Mouse (Mus musculus): Measurements from ENCODE around the gene Stab2. TPM values are rescaled to one million over a fixed set of nuclear protein-coding genes. Genes with fewer than 3 reads are reported as not detected.

Gene Stab2
- polyA plus RNA-seq, 1 experiment from 2014 or later = 6.3 TPM

DNA sequence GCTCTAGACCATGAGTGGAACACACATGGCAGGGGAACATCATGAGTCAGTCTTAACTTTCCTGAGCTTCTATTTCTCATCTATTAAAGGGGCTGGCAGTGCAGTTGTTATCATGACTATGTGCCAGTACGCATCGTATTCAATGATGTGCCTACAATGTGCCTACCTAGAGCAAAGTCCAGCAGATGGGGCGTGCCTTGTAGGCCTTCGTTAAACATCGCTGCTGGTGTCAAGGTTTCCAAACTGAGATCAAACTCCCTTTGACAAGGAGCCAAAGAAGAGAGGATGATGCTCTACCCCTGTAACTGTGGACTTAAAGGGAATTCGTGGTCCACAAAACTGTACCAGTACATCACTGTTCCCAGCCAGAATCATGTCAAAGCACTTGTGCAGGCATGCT lies 145.3 kb downstream of the Stab2 start:
- H3K9ac ChIP-seq (ENCODE audit: low read length) = no peak overlapping the region
- 83% methylated on average over 6 of the region's 6 CpGs for WGBS
- no peaks in the 10 kb centered on the region for H3K9me3 ChIP-seq (replicated peaks; ENCODE audit: control insufficient read depth, low read length)

DNA sequence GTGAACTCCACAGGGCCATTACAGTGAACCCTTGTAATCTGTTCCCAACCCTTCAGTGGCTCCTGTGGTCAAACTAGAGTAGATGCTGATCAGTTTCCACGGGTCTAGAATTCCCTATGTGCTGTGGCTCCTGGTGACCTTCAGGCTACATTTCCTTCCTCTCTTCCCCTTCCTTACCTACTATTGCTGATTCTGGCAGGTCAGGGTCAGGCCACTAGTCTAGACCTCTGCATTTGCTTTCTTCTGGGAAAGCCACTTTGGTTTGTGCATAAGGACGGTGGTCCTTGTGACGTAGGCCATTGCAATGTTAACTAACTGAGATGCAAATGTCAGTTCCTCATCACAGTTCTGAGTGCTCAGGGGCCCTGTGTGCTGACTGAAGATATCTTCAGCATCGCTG lies 147.4 kb downstream of the Stab2 start:
- WGBS = 77% methylated on average over 4 of the region's 4 CpGs
- Histone ChIP-seq H3K27me3 (ENCODE audit: control insufficient read depth, insufficient read depth, low read length) (no peaks in the 10 kb centered on the region), H3K9me3 (replicated peaks; ENCODE audit: control insufficient read depth, low read length) (no peaks in the 10 kb centered on the region), H3K9ac (ENCODE audit: low read length) (no peak overlapping the region), H3K27ac (ENCODE audit: low read length) (no peak overlapping the region), H3K36me3 (ENCODE audit: control insufficient read depth, insufficient read depth, low read length) (no peaks in the 10 kb centered on the region), H3K4me1 (ENCODE audit: control insufficient read depth, insufficient read depth, low read length) (no peaks in the 10 kb centered on the region), H3K4me3 (replicated peaks; ENCODE audit: low read length) (no peak overlapping the region), H3K4me2 (ENCODE audit: low read depth, low read length) (no peak overlapping the region)
- no peak for ATAC-seq (ENCODE audit: insufficient read depth, low FRiP score)

More for the DNA sequence above, 145.3 kb downstream of the Stab2 start:
- H3K4me1 ChIP-seq (ENCODE audit: control insufficient read depth, insufficient read depth, low read length) = no peaks in the 10 kb centered on the region
- no peaks in the 10 kb centered on the region for H3K27me3 ChIP-seq (ENCODE audit: control insufficient read depth, insufficient read depth, low read length)
- H3K4me2 ChIP-seq (ENCODE audit: low read depth, low read length) = no peak overlapping the region
- H3K27ac ChIP-seq (ENCODE audit: low read length) = no peak overlapping the region
- no peak for ATAC-seq (ENCODE audit: insufficient read depth, low FRiP score)
- H3K4me3 ChIP-seq (replicated peaks; ENCODE audit: low read length) = no peak overlapping the region
- H3K36me3 ChIP-seq (ENCODE audit: control insufficient read depth, insufficient read depth, low read length) = no peaks in the 10 kb centered on the region

DNA sequence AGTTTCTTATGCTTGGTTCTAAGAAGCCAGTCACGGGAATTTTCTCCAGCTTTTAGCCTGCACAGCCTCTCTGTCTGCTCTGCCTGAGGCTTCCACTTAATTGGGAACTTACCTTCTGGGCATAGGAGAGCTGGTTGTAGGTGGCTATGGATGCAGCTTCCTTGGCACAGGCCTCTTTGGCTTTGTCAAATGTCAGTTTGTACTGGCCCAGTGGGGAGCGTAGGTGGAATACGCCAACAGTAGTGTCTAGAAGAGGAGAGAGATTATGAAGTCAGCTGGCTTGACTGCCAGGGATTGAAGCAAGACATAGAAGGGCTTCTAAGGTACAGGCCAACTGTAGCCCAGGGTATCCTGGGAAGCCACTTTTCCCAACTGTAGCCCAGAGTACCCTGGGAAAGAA lies 154.4 kb downstream of the Stab2 start:
- no peaks in the 10 kb centered on the region for H3K4me1 ChIP-seq (ENCODE audit: control insufficient read depth, insufficient read depth, low read length)
- no peaks in the 10 kb centered on the region for H3K36me3 ChIP-seq (ENCODE audit: control insufficient read depth, insufficient read depth, low read length)
- WGBS = 89% methylated on average over 3 of the region's 3 CpGs
- no peaks in the 10 kb centered on the region for H3K9me3 ChIP-seq (replicated peaks; ENCODE audit: control insufficient read depth, low read length)
- no peak overlapping the region for H3K4me3 ChIP-seq (replicated peaks; ENCODE audit: low read length)
- no peak overlapping the region for H3K4me2 ChIP-seq (ENCODE audit: low read depth, low read length)
- no peak overlapping the region for H3K27ac ChIP-seq (ENCODE audit: low read length)
- H3K9ac ChIP-seq (ENCODE audit: low read length) = no peak overlapping the region
- H3K27me3 ChIP-seq (ENCODE audit: control insufficient read depth, insufficient read depth, low read length) = peaks cover 8% of the 10 kb centered on the region; the same call in 1 of the 2 replicates
- ATAC-seq (ENCODE audit: insufficient read depth, low FRiP score) = no peak

DNA sequence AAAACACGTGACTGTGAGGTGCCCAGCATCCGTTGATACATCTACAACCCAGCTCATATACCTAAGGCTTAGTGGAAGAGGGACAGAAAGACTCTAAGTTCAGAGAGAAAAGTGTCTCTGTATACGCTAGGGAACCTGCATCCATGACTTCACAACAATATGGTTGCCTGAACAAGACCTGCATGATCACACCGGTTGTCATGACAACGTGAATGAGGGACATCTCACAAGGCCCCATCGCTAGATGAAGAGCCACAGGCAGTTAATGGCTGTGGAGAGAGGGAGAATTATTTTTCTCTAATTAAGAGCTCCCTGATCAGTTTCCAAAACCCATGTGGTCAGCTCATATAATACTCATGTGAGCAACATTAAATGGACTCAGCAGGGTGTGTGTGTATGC lies 155.7 kb downstream of the Stab2 start:
- no peak for ATAC-seq (ENCODE audit: insufficient read depth, low FRiP score)
- 80% methylated on average over 6 of the region's 6 CpGs for WGBS
- H3K9ac ChIP-seq (ENCODE audit: low read length) = no peak overlapping the region

DNA sequence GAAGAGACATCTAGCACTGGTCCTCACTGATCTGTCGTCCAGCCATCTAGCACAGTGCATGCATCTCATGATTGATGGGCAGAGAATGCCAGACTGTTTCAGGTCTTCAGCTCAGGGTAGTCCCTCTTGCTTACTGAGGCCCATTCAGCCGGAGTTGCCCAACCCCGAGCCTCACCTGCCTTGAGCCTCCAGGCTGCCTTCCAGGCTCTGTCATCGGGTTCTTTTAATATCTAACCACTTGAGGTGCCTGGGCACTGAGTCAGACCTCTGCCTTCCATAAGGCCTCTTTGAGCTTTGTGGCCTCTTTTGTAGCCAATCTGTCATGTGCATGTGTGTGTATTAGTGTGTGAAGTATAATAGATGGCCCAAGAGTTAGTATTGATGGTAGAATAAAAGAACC lies 158.3 kb downstream of the Stab2 start:
- no peak for ATAC-seq (ENCODE audit: insufficient read depth, low FRiP score)
- H3K9ac ChIP-seq (ENCODE audit: low read length) = no peak overlapping the region
- WGBS = 75% methylated on average over 4 of the region's 4 CpGs
- no peak overlapping the region for H3K27ac ChIP-seq (ENCODE audit: low read length)
- H3K9me3 ChIP-seq (replicated peaks; ENCODE audit: control insufficient read depth, low read length) = no peaks in the 10 kb centered on the region
- no peak overlapping the region for H3K4me2 ChIP-seq (ENCODE audit: low read depth, low read length)
- no peaks in the 10 kb centered on the region for H3K4me1 ChIP-seq (ENCODE audit: control insufficient read depth, insufficient read depth, low read length)
- H3K4me3 ChIP-seq (replicated peaks; ENCODE audit: low read length) = no peak overlapping the region
- peaks cover 8% of the 10 kb centered on the region; the same call in 1 of the 2 replicates for H3K27me3 ChIP-seq (ENCODE audit: control insufficient read depth, insufficient read depth, low read length)
- H3K36me3 ChIP-seq (ENCODE audit: control insufficient read depth, insufficient read depth, low read length) = no peaks in the 10 kb centered on the region

More for the DNA sequence above, 155.7 kb downstream of the Stab2 start:
- Histone ChIP-seq H3K27ac (ENCODE audit: low read length) (no peak overlapping the region), H3K4me1 (ENCODE audit: control insufficient read depth, insufficient read depth, low read length) (no peaks in the 10 kb centered on the region), H3K9me3 (replicated peaks; ENCODE audit: control insufficient read depth, low read length) (no peaks in the 10 kb centered on the region), H3K27me3 (ENCODE audit: control insufficient read depth, insufficient read depth, low read length) (peaks cover 8% of the 10 kb centered on the region; the same call in 1 of the 2 replicates), H3K36me3 (ENCODE audit: control insufficient read depth, insufficient read depth, low read length) (no peaks in the 10 kb centered on the region), H3K4me3 (replicated peaks; ENCODE audit: low read length) (no peak overlapping the region), H3K4me2 (ENCODE audit: low read depth, low read length) (no peak overlapping the region)

DNA sequence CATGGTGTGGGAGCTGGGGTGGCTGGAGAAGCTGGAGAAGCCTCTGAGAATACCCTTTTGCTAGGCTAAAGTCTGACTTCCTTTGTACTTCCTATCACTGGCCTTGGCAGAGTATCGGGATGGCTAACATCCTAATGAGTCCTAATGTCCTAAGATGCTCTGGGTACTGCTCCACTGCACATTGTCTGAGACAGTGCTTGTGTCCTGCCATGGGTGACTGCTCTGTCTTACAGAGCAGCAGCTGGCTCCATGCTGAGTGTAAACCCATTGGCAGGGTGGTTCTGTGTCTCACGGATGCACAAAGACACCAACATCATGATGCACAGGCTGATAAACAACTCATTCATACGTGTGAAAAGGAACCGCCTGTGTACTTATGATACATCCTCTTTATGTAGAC lies 158.7 kb downstream of the Stab2 start:
- Histone ChIP-seq H3K9ac (ENCODE audit: low read length) (no peak overlapping the region), H3K36me3 (ENCODE audit: control insufficient read depth, insufficient read depth, low read length) (no peaks in the 10 kb centered on the region), H3K4me2 (ENCODE audit: low read depth, low read length) (no peak overlapping the region), H3K27ac (ENCODE audit: low read length) (no peak overlapping the region), H3K9me3 (replicated peaks; ENCODE audit: control insufficient read depth, low read length) (no peaks in the 10 kb centered on the region), H3K27me3 (ENCODE audit: control insufficient read depth, insufficient read depth, low read length) (peaks cover 8% of the 10 kb centered on the region; the same call in 1 of the 2 replicates), H3K4me3 (replicated peaks; ENCODE audit: low read length) (no peak overlapping the region), H3K4me1 (ENCODE audit: control insufficient read depth, insufficient read depth, low read length) (no peaks in the 10 kb centered on the region)
- no peak for ATAC-seq (ENCODE audit: insufficient read depth, low FRiP score)
- 86% methylated on average over 4 of the region's 4 CpGs for WGBS

DNA sequence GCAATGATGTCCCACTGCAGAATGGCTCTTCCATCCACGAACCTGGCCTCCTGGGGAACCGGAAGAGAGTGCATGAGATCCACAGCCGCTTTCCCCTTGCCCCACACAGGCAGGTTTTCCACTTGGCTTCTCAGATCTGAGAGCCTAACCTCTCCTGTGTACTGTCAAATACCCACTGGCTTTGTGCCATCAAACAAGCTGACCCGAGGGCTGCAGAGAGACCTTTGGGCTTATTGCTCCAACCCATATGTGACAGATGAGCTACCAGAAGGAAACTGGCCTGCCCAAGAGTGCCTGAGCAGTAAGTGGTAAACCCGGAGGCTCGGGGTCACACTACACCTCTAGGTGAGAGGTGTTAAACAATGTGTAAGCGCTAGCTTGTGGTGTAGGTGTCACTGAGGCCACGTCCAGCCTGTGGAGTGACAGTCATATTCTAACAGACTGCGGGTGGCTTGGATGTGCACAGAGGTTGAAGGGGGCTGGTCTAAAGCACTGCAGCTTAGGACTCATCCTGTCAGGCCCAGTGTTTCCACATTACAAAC lies 160.8 kb downstream of the Stab2 start:
- H3K4me1 ChIP-seq (ENCODE audit: control insufficient read depth, insufficient read depth, low read length) = no peaks in the 10 kb centered on the region
- ATAC-seq (ENCODE audit: insufficient read depth, low FRiP score) = no peak
- H3K4me3 ChIP-seq (replicated peaks; ENCODE audit: low read length) = no peak overlapping the region
- H3K9me3 ChIP-seq (replicated peaks; ENCODE audit: control insufficient read depth, low read length) = no peaks in the 10 kb centered on the region
- no peak overlapping the region for H3K4me2 ChIP-seq (ENCODE audit: low read depth, low read length)
- no peak overlapping the region for H3K9ac ChIP-seq (ENCODE audit: low read length)
- H3K27me3 ChIP-seq (ENCODE audit: control insufficient read depth, insufficient read depth, low read length) = peaks cover 8% of the 10 kb centered on the region; the same call in 1 of the 2 replicates
- H3K36me3 ChIP-seq (ENCODE audit: control insufficient read depth, insufficient read depth, low read length) = no peaks in the 10 kb centered on the region
- WGBS = 64% methylated on average over 9 of the region's 9 CpGs
- H3K27ac ChIP-seq (ENCODE audit: low read length) = no peak overlapping the region

GRCm38 (mm10) chr10:86842659-86843058 lies 165.2 kb downstream of the Stab2 start:
- Histone ChIP-seq H3K4me1 (ENCODE audit: control insufficient read depth, insufficient read depth, low read length) (no peaks in the 10 kb centered on the region), H3K4me2 (ENCODE audit: low read depth, low read length) (no peak overlapping the region), H3K27ac (ENCODE audit: low read length) (no peak overlapping the region), H3K9ac (ENCODE audit: low read length) (no peak overlapping the region), H3K9me3 (replicated peaks; ENCODE audit: control insufficient read depth, low read length) (no peaks in the 10 kb centered on the region), H3K36me3 (ENCODE audit: control insufficient read depth, insufficient read depth, low read length) (no peaks in the 10 kb centered on the region), H3K4me3 (replicated peaks; ENCODE audit: low read length) (no peak overlapping the region), H3K27me3 (ENCODE audit: control insufficient read depth, insufficient read depth, low read length) (no peaks in the 10 kb centered on the region)
- ATAC-seq (ENCODE audit: insufficient read depth, low FRiP score) = no peak
- 55% methylated on average over 5 of the region's 5 CpGs for WGBS

DNA sequence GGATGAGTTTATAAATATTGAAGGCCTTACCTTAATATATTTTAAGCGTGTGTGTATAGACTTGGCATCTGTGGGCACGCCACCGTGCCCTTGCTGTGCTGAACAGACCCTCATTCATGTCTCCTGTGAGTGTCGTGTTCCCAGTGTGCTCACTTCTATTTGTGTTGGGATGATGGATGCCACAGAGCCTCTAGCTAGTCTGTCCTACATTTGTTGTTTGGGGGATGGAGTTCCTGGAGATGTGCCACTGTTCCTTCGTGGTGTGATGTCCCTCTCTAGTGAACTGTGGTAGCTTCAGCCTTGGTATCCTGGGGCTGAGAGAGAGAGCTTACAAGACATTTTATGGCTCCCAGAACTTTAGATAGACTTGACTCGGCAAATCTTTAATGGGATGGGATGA lies 169.0 kb downstream of the Stab2 start:
- 81% methylated on average over 6 of the region's 6 CpGs for WGBS
- no peak for ATAC-seq (ENCODE audit: insufficient read depth, low FRiP score)
- peaks cover 3% of the 10 kb centered on the region; the same call in 1 of the 2 replicates for H3K36me3 ChIP-seq (ENCODE audit: control insufficient read depth, insufficient read depth, low read length)
- no peak overlapping the region for H3K27ac ChIP-seq (ENCODE audit: low read length)
- no peak overlapping the region for H3K4me2 ChIP-seq (ENCODE audit: low read depth, low read length)
- H3K4me3 ChIP-seq (replicated peaks; ENCODE audit: low read length) = no peak overlapping the region
- no peaks in the 10 kb centered on the region for H3K4me1 ChIP-seq (ENCODE audit: control insufficient read depth, insufficient read depth, low read length)
- no peak overlapping the region for H3K9ac ChIP-seq (ENCODE audit: low read length)
- no peaks in the 10 kb centered on the region for H3K9me3 ChIP-seq (replicated peaks; ENCODE audit: control insufficient read depth, low read length)
- no peaks in the 10 kb centered on the region for H3K27me3 ChIP-seq (ENCODE audit: control insufficient read depth, insufficient read depth, low read length)

Measured in stomach, embryonic 16.5 days (tissue).